Mouse (Mus musculus): ENCODE results near the gene Itih3. TPM values are rescaled to one million over a fixed set of nuclear protein-coding genes. Genes with fewer than 3 reads are reported as not detected.

Gene Itih3
- polyA plus RNA-seq, 1 experiment from 2014 or later = 2.6 TPM

- Histone ChIP-seq H3K27me3 (ENCODE audit: control insufficient read depth, insufficient read depth, low read depth, low read length) (no peaks in the 10 kb centered on the region), H3K4me1 (ENCODE audit: control insufficient read depth, insufficient read depth, low read length) (no peaks in the 10 kb centered on the region), H3K4me3 (ENCODE audit: low read depth, low read length) (no peak overlapping the region), H3K9ac (ENCODE audit: low read depth, low read length) (no peak overlapping the region), H3K4me2 (ENCODE audit: low read length) (no peak overlapping the region), H3K9me3 (replicated peaks; ENCODE audit: control insufficient read depth, low read length, poor library complexity, severe bottlenecking) (no peaks in the 10 kb centered on the region), H3K27ac (ENCODE audit: low read length) (no peak overlapping the region), H3K36me3 (ENCODE audit: control insufficient read depth, insufficient read depth, low read length) (peaks cover 10% of the 10 kb centered on the region)
- 77% methylated on average over 16 of the region's 16 CpGs for WGBS
- no peak for ATAC-seq
These were observed 62.0 kb downstream of the Itih3 start for GRCm38 (mm10) chr14:30861421-30862125.

Other genes starting within 250 kb of the Itih3 start
- gene Sfmbt1, start 208.9 kb downstream of the Itih3 start, polyA plus RNA-seq (2015; fragmentation: Nextera tagmentation; extraction: Ambion mirVana) = 17.4 and 21.7 TPM in 2 replicates
- gene Tmem110, start 98.2 kb downstream of the Itih3 start, polyA plus RNA-seq (2015; fragmentation: Nextera tagmentation; extraction: Ambion mirVana) = 22.3 and 22.9 TPM in 2 replicates
- 0.51 and 0.68 TPM in 2 replicates for gene Mustn1, start 44.6 kb downstream of the Itih3 start, polyA plus RNA-seq (2015; fragmentation: Nextera tagmentation; extraction: Ambion mirVana)
- not detected in 2 replicates for gene Itih4, start 37.3 kb downstream of the Itih3 start, polyA plus RNA-seq (2015; fragmentation: Nextera tagmentation; extraction: Ambion mirVana)
- gene Itih1, start 19.5 kb upstream of the Itih3 start, polyA plus RNA-seq (2015; fragmentation: Nextera tagmentation; extraction: Ambion mirVana) = not detected in 2 replicates
- 18.5 and 20.0 TPM in 2 replicates for gene Nek4, start 27.6 kb upstream of the Itih3 start, polyA plus RNA-seq (2015; fragmentation: Nextera tagmentation; extraction: Ambion mirVana)
- gene Glt8d1, start 77.6 kb upstream of the Itih3 start, polyA plus RNA-seq (2015; fragmentation: Nextera tagmentation; extraction: Ambion mirVana) = 60.5 and 63.9 TPM in 2 replicates
- gene Spcs1, start 77.9 kb upstream of the Itih3 start, polyA plus RNA-seq (2015; fragmentation: Nextera tagmentation; extraction: Ambion mirVana) = 329 and 337 TPM in 2 replicates
- gene Pbrm1, start 95.4 kb upstream of the Itih3 start, polyA plus RNA-seq (2015; fragmentation: Nextera tagmentation; extraction: Ambion mirVana) = 118 and 128 TPM in 2 replicates
- gene Gnl3, start 95.4 kb upstream of the Itih3 start, polyA plus RNA-seq (2015; fragmentation: Nextera tagmentation; extraction: Ambion mirVana) = 46.4 and 49.3 TPM in 2 replicates
- gene Smim4, start 205.2 kb upstream of the Itih3 start, polyA plus RNA-seq (2015; fragmentation: Nextera tagmentation; extraction: Ambion mirVana) = 38.4 and 57.0 TPM in 2 replicates
- 170 and 199 TPM in 2 replicates for gene Nt5dc2, start 207.3 kb upstream of the Itih3 start, polyA plus RNA-seq (2015; fragmentation: Nextera tagmentation; extraction: Ambion mirVana)
- gene Stab1, start 244.9 kb upstream of the Itih3 start, polyA plus RNA-seq (2015; fragmentation: Nextera tagmentation; extraction: Ambion mirVana) = 11.2 and 15.4 TPM in 2 replicates

Measured in midbrain, embryonic 16.5 days (tissue).